Mouse (Mus musculus): ENCODE measurements around the gene Shbg.

Shbg gene

DNA sequence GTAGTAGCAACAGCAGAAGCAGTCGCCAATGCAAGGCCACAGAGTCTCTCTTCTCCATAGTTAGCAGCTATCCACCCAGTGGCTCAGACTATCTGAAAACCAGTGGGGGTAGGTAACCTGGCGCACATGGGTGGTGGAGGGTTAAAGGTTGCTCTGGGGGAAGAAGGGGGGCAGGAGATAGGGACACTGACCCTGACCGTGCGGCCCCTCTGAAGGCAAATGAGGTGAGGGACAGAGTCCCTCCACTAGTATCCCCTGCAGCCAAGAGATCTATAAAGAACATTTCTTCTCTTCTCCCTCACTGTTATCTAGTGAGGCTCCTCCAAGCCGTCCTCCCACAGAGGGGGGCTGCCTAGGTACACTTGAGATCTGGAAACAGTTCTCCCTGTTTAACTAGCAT, at the start of gene Shbg:
Gene Shbg, minus strand, starts transcription at position 101 of the 400 bp plus-strand sequence.
- in situ Hi-C loops (cut with MboI, MseI), result no loop called here

DNA sequence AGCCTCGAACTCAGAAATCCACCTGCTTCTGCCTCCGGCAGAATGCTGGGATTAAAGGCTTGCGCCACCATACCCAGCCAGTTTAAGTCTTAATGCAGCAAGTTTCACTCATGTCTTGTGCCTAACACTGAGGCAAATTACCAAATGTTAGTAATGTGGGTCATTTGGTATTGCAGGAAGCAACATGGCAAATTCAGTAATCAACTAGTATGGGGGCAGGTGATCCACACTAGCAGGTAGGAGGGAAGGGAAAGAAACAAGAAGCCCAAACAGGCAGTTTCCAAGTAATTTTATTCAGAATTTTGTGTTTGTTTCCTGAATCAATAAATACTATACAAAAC, 48.9 kb upstream of the Shbg start:
- in situ Hi-C loops (cut with MboI, MseI), result loop anchor here (10.0 kb wide), 2 partner anchors 82 to 572 kb away; partner anchors contain the start of genes Per1, Trp53 and Wrap53

- in situ Hi-C loops (cut with MboI, MseI), result loop anchor here (10.0 kb wide), 2 partner anchors 81 to 571 kb away; partner anchors contain the start of genes Per1, Trp53 and Wrap53
These were observed 48.4 kb upstream of the Shbg start, which contains the start of gene Cd68 for GRCm38 (mm10) chr11:69665961-69666664. TSS of gene Cd68 (minus strand) at chr11:69666153.

DNA sequence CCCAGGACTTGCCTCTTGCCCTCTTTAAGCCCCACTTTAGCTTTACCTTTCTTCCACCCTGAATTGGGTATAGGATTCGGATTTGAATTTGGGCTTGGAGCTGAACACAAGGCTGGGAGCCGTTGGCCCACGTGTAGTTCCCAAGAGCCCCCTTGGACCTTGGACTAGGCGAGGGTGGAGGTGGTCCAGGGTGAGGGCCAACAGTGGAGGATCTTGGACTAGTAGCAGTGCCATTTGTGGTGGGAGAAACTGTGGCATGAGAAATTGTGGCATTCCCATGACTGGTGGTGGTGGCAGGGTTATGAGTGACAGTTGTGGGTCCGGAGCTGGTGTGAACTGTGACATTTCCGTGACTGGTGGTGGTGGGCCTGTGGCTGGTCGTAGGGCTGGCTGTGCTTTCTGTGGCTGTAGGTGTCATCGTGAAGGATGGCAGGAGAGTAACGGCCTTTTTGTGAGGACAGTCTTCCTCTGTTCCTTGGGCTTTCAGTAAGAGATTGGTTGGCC, 47.8 kb upstream of the Shbg start:
- in situ Hi-C loops (cut with MboI, MseI), result loop anchor here (10.0 kb wide), 2 partner anchors 81 to 571 kb away; partner anchors contain the start of genes Per1, Trp53 and Wrap53

- in situ Hi-C loops (cut with MboI, MseI), result loop anchor here (10.0 kb wide), 2 partner anchors 80 to 570 kb away; partner anchors contain the start of genes Per1, Trp53 and Wrap53
These were observed 47.1 kb upstream of the Shbg start for GRCm38 (mm10) chr11:69664841-69665240.

- in situ Hi-C loops (cut with MboI, MseI), result loop anchor here (10.0 kb wide), 2 partner anchors 79 to 569 kb away; partner anchors contain the start of genes Per1, Trp53 and Wrap53
These were observed 46.1 kb upstream of the Shbg start for GRCm38 (mm10) chr11:69663795-69664194.

GRCm38 (mm10) chr11:69662967-69663671, 45.4 kb upstream of the Shbg start:
- in situ Hi-C loops (cut with MboI, MseI), result loop anchor here (10.0 kb wide), 2 partner anchors 78 to 568 kb away; partner anchors contain the start of genes Per1, Trp53 and Wrap53

DNA sequence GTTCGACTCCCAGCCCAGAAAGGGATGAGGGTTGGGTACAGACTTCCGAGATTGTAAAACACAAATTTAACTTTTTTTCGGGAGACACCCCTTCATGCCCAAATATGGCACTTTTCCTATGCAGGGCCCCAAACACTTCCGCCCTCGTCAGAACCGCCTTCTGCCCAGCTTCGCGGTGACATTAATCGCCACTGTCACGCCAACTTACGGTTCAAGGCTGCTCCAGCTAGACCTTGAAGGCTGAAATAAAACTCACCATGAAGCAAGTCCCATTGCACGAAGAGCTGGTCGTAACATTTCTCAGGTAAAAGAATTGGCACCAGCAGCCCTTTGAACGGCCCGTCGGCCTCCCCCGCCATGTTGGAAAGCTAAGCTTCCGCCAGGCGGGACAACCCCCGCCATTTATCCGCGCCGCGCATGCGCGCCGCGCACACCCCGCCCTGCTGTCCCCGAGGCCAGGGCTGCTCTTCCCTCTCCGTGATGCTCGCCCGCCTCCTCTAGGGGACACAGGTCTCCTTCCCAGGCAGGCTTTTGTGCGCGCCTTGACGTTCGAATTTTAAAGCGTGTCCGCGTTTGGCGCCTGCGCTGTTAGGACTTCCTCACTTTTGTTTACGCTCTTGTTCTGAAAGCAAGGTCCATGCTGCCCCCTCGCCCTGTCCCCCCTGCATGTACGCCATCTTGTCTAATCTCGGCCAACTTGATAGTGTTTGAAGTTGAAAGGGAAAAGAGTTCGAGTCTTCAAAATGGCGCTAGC, 44.7 kb upstream of the Shbg start, which contains the start of gene Mpdu1:
Gene Mpdu1, minus strand, starts transcription at position 430 of the 754 bp plus-strand sequence.
- in situ Hi-C loops (cut with MboI, MseI), result loop anchor here (10.0 kb wide), 2 partner anchors 78 to 568 kb away; partner anchors contain the start of genes Per1, Trp53 and Wrap53

DNA sequence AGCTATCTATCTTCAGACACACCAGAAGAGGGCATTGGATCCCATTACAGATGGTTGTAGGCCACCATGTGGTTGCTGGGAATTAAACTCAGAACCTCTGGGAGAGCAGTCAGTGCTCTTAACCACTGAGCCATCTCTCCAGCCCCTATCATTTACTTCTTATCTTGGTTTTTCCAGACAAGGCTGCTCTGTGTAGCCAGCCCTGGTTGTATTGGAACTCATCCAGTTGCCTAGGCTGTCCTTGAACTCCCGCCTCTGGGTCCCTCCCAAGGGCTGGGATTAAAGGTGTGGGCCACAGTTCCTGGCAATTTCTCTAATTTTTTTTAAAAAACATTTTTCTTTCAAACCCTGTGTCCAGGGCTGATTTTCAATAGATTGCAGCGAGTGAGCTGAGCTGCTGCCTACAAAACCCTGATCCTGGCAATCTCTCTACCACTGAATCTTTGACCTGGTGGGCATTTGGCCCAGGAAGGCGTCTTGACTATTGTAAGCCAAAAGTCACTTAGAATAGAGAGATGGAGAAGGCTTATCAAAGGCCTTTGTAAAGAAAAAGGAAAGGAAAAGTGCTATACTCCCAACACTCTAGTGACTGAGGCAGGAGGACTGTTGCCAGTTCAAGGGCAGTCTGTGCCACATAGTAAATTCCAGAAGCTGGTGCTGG, 43.6 kb upstream of the Shbg start:
- in situ Hi-C loops (cut with MboI, MseI), result loop anchor here (10.0 kb wide), 2 partner anchors 77 to 567 kb away; partner anchors contain the start of genes Per1, Trp53 and Wrap53

DNA sequence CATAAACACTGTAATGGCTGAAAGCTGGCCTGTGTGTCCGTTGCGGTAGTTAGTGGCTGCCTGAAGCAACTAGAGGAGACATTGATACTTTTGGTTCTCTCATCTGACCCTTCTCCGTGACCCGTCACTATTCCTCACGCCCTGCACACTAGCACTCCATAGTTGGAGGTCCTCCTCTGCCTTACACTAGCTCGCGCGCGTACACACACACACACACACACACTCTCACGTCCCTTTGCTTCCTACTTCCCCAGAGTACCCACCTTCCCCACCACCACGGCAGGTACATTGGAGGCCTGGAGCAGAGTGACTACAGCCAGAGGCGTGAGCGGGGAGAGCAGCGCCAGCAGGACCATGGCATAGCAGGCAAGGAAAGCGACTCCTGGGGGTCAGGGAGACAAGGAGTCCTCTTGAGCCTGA, 39.8 kb upstream of the Shbg start:
- in situ Hi-C loops (cut with MboI, MseI), result no loop called here

GRCm38 (mm10) chr11:69656617-69657461, 39.1 kb upstream of the Shbg start:
- in situ Hi-C loops (cut with MboI, MseI), result no loop called here

DNA sequence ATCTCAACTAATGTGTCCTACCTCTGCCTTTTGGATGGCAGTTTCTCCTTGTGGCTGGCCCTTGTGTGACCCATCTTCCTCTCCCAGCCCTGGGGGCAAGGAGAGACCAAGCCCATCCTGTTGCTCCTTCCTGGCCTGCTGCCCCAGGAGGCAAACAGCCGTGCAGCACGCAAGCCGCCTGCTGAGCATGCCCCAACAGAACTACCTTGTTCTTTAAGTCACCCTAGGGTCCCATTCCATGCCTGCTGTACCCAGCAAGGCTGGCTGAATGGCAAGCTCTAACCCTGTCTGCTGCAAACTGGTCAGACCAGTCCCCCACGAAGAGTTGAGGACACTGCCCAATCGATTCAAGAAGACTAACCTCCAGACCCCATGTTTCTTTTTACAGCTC, 38.4 kb upstream of the Shbg start:
- in situ Hi-C loops (cut with MboI, MseI), result no loop called here

- in situ Hi-C loops (cut with MboI, MseI), result no loop called here
These were observed 37.8 kb upstream of the Shbg start, which contains the start of gene Sox15 for GRCm38 (mm10) chr11:69655264-69656064. TSS of gene Sox15 (plus strand) at chr11:69655314.

- in situ Hi-C loops (cut with MboI, MseI), result no loop called here
These were observed 37.1 kb upstream of the Shbg start for GRCm38 (mm10) chr11:69654760-69655159.

- in situ Hi-C loops (cut with MboI, MseI), result no loop called here
These were observed 35.7 kb upstream of the Shbg start for GRCm38 (mm10) chr11:69653399-69653798.

DNA sequence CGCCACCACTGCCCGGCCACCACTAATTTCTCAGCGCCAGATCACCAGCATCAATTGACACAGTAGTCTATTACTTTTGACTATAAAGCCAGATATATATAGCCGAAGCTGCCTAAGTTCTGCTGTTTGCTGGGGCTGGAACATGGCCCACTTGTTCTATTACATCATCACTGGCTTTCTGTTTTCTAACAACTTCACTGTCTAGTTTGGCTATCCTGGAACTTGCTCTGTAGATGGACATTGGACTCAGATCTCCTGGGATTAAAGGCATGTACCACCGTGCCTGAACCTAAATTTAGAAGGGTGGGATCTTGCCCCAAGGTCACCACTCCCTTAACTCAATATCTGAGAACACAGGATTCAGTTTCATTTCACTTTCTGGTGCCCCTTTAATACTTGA, 28.2 kb upstream of the Shbg start:
- in situ Hi-C loops (cut with MboI, MseI), result no loop called here

- in situ Hi-C loops (cut with MboI, MseI), result no loop called here
These were observed 17.8 kb upstream of the Shbg start for GRCm38 (mm10) chr11:69635471-69635870.

DNA sequence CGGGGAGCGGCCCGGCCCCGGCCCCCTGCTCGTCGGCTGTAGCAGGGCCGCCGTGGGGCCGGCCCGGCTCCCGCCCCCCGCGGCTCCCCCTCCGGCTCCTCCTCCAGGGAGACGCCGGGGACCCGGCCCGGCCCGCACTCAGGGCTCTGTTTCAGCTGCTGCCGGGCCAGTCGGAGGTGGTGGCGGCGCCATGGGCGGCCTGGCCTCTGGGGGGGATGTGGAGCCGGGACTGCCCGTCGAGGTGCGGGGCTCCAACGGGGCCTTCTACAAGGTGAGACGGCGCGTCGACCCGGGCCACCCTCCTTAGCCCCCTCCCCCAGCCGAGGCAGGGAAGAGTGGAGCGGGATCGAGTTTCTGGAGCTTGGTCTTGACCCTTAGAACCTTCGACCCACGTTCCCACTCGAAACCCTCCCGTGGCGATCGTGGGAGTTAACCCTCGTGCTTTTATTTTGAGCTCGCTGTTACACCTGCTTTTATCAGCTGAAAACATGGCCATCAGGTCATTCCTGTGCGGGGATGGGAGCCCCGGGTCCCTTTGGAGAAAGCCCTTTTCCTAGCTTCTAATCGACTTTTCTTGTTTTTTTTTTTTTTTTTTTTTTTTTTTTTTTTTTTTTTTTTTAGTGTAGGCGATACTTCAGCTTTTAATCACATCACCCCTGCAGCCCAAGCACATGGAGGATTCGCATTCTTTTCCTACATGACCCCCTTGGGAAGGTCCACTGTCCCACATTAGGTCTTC, 15.6 kb upstream of the Shbg start:
- in situ Hi-C loops (cut with MboI, MseI), result no loop called here

Data from T-helper 2 cell (primary cell).